Mouse (Mus musculus) stomach, embryonic 14.5 days (tissue): Measurements from ENCODE around the gene Wdfy2. TPM values are rescaled to one million over a fixed set of nuclear protein-coding genes. Genes with fewer than 3 reads are reported as not detected.

ENCODE experiments used
- ATAC-seq: fragments of 200-750 bp; cut with Nextera tagmentation; 2 replicates; pipeline ENCODE4 v1.8.0; 2017; ENCODE audit warnings: low read depth, moderate TSS enrichment; ENCODE audit not compliant: insufficient number of reproducible peaks, insufficient read depth, low FRiP score
- H3K27ac ChIP-seq: fragments of 300-500 bp; sonication (generic); 2 replicates; pipeline ENCODE4 v1.5.1; 2014; ENCODE audit warnings: mild to moderate bottlenecking, low read length, moderate library complexity, mixed read lengths
- H3K27me3 ChIP-seq: fragments of 300-500 bp; sonication (generic); 2 replicates; pipeline ENCODE4 v1.6.1; 2014; ENCODE audit warnings: low read length, control low read depth, mixed read lengths; ENCODE audit not compliant: control insufficient read depth, insufficient read depth
- H3K36me3 ChIP-seq: fragments of 300-500 bp; sonication (generic); 2 replicates; pipeline ENCODE4 v1.6.1; 2014; ENCODE audit warnings: mild to moderate bottlenecking, control low read depth, low read length, moderate library complexity, mixed read lengths; ENCODE audit not compliant: control insufficient read depth, insufficient read depth
- H3K4me1 ChIP-seq: fragments of 300-500 bp; sonication (generic); 2 replicates; pipeline ENCODE4 v1.6.1; 2014; ENCODE audit warnings: low read length, control low read depth, mixed read lengths; ENCODE audit not compliant: control insufficient read depth, insufficient read depth
- H3K4me2 ChIP-seq: fragments of 300-500 bp; sonication (generic); replicated peaks from 2 replicates; pipeline ENCODE4 v1.6.1; 2014; ENCODE audit warnings: low read depth, low read length, control low read depth
- H3K4me3 ChIP-seq: fragments of 300-500 bp; sonication (generic); 2 replicates; pipeline ENCODE4 v1.5.1; 2014; ENCODE audit warnings: low read depth, low read length, control low read depth
- H3K9ac ChIP-seq: fragments of 300-500 bp; sonication (generic); replicated peaks from 2 replicates; pipeline ENCODE4 v1.6.1; 2014; ENCODE audit warnings: low read depth, mild to moderate bottlenecking, control low read depth, low read length, moderate library complexity, mixed read lengths
- H3K9me3 ChIP-seq: fragments of 300-500 bp; sonication (generic); 2 replicates; pipeline ENCODE4 v1.6.1; 2016; ENCODE audit warnings: low read depth, low read length, control low read depth; ENCODE audit not compliant: control insufficient read depth
- WGBS: fragments of 180-500 bp; shearing (Covaris S2); extraction: QIAGEN DNeasy Blood & Tissue Kit; methylation state at CpG from one replicate; pipeline ENCODE4 v1.1.7; 2014; 5-methylcytosine and 5-hydroxymethylcytosine counted together
- polyA plus RNA-seq: library from polyadenylated mRNA; unstranded; fragments of >200 nt; fragmentation: Nextera tagmentation; extraction: Ambion mirVana; gene quantifications from 2 replicates; pipeline ENCODE4 v1.2.1, GENCODE M21; 2014

Gene Wdfy2
- polyA plus RNA-seq, 1 experiment from 2014 or later: 9.4 TPM

- peak overlapping the region; percentile 18 for H3K4me3 ChIP-seq
- H3K9ac ChIP-seq: no peak overlapping the region
- H3K4me1 ChIP-seq: no peaks in the 10 kb centered on the region
- H3K9me3 ChIP-seq: no peaks in the 10 kb centered on the region
- no peaks in the 10 kb centered on the region for H3K27me3 ChIP-seq
- H3K4me2 ChIP-seq: peak overlapping the region; percentile 39
- H3K27ac ChIP-seq: no peak overlapping the region
- H3K36me3 ChIP-seq: no peaks in the 10 kb centered on the region
- WGBS: 23% methylated on average over 15 of the region's 15 CpGs
- ATAC-seq: no peak
Observed at GRCm38 (mm10) chr14:62965811-62966520, 128.5 kb downstream of the Wdfy2 start.

- ATAC-seq: no peak
- 23% methylated on average over 5 of the region's 5 CpGs for WGBS
- Histone ChIP-seq H3K4me3 (no peak overlapping the region), H3K4me2 (no peak overlapping the region), H3K9me3 (no peaks in the 10 kb centered on the region), H3K27me3 (no peaks in the 10 kb centered on the region), H3K27ac (no peak overlapping the region), H3K4me1 (no peaks in the 10 kb centered on the region), H3K36me3 (no peaks in the 10 kb centered on the region), H3K9ac (no peak overlapping the region)
Observed at GRCm38 (mm10) chr14:62975046-62975445, 137.6 kb downstream of the Wdfy2 start.

- Histone ChIP-seq H3K4me2 (no peak overlapping the region), H3K9me3 (no peaks in the 10 kb centered on the region), H3K4me3 (no peak overlapping the region), H3K4me1 (no peaks in the 10 kb centered on the region), H3K9ac (no peak overlapping the region), H3K27me3 (no peaks in the 10 kb centered on the region), H3K36me3 (no peaks in the 10 kb centered on the region), H3K27ac (no peak overlapping the region)
- no peak for ATAC-seq
- WGBS: 67% methylated on average over 1 of the region's 1 CpGs
Observed at GRCm38 (mm10) chr14:62979815-62980214, 142.3 kb downstream of the Wdfy2 start.

GRCm38 (mm10) chr14:62984410-62984809, 146.9 kb downstream of the Wdfy2 start, which contains the start of gene Defb48:
TSS of gene Defb48 (minus strand) at chr14:62984510.
- WGBS: 53% methylated on average over 1 of the region's 1 CpGs
- H3K9ac ChIP-seq: no peak within 1 kb of the TSS
- ATAC-seq: no peak
- no peak within 1 kb of the TSS for H3K4me2 ChIP-seq
- no peaks in the 10 kb centered on the region for H3K36me3 ChIP-seq
- H3K27me3 ChIP-seq: no peaks in the 10 kb centered on the region
- H3K4me3 ChIP-seq: no peak within 1 kb of the TSS
- no peaks in the 10 kb centered on the region for H3K9me3 ChIP-seq
- H3K4me1 ChIP-seq: no peaks in the 10 kb centered on the region
- no peak within 1 kb of the TSS for H3K27ac ChIP-seq

GRCm38 (mm10) chr14:62991271-62991670, 153.8 kb downstream of the Wdfy2 start:
- 60% methylated on average over 3 of the region's 3 CpGs for WGBS
- no peaks in the 10 kb centered on the region for H3K9me3 ChIP-seq
- no peaks in the 10 kb centered on the region for H3K36me3 ChIP-seq
- no peak overlapping the region for H3K27ac ChIP-seq
- no peak overlapping the region for H3K4me2 ChIP-seq
- H3K27me3 ChIP-seq: no peaks in the 10 kb centered on the region
- H3K4me3 ChIP-seq: no peak overlapping the region
- ATAC-seq: no peak
- H3K9ac ChIP-seq: no peak overlapping the region
- H3K4me1 ChIP-seq: no peaks in the 10 kb centered on the region

GRCm38 (mm10) chr14:62991849-62992510, 154.5 kb downstream of the Wdfy2 start:
- no peak for ATAC-seq
- H3K27me3 ChIP-seq: no peaks in the 10 kb centered on the region
- 72% methylated on average over 7 of the region's 7 CpGs for WGBS

GRCm38 (mm10) chr14:62997777-62998176, 160.3 kb downstream of the Wdfy2 start, which contains the start of gene Defb47:
TSS of gene Defb47 (plus strand) at chr14:62998077.
- no peaks in the 10 kb centered on the region for H3K27me3 ChIP-seq
- H3K27ac ChIP-seq: no peak within 1 kb of the TSS
- no peak within 1 kb of the TSS for H3K9ac ChIP-seq
- H3K4me1 ChIP-seq: no peaks in the 10 kb centered on the region
- no peaks in the 10 kb centered on the region for H3K9me3 ChIP-seq
- no peak within 1 kb of the TSS for H3K4me2 ChIP-seq
- 85% methylated on average over 8 of the region's 8 CpGs for WGBS
- no peaks in the 10 kb centered on the region for H3K36me3 ChIP-seq
- ATAC-seq: no peak
- H3K4me3 ChIP-seq: no peak within 1 kb of the TSS

More at GRCm38 (mm10) chr14:62991849-62992510, 154.5 kb downstream of the Wdfy2 start:
- Histone ChIP-seq H3K9me3 (no peaks in the 10 kb centered on the region), H3K9ac (no peak overlapping the region), H3K27ac (no peak overlapping the region), H3K4me3 (no peak overlapping the region), H3K36me3 (no peaks in the 10 kb centered on the region), H3K4me1 (no peaks in the 10 kb centered on the region), H3K4me2 (no peak overlapping the region)

GRCm38 (mm10) chr14:62998977-62999376, 161.5 kb downstream of the Wdfy2 start:
- Histone ChIP-seq H3K4me2 (no peak overlapping the region), H3K27ac (no peak overlapping the region), H3K9ac (no peak overlapping the region), H3K4me1 (no peaks in the 10 kb centered on the region), H3K4me3 (no peak overlapping the region), H3K27me3 (no peaks in the 10 kb centered on the region), H3K9me3 (no peaks in the 10 kb centered on the region), H3K36me3 (no peaks in the 10 kb centered on the region)
- ATAC-seq: no peak
- 90% methylated on average over 4 of the region's 4 CpGs for WGBS
